Mouse (Mus musculus): ENCODE data around the gene Lama1. TPM values are rescaled to one million over a fixed set of nuclear protein-coding genes. Genes with fewer than 3 reads are reported as not detected.
A peak's percentile ranks its signal among the peaks of the same experiment; 100 is the strongest.

The Lama1 gene
- 1 to 10 TPM; 2.9 to 4.5 (median 3.6) TPM for total RNA-seq (2022)

- DNase-seq (ENCODE audit: low spot score in 2 of 2) = peak in 1 of 2 experiments; percentile 4
Measured at GRCm38 (mm10) chr17:67696694-67697386, at the start of gene Lama1. Gene Lama1 (plus strand): TSS chr17:67697259.

- peak in 1 of 2 experiments; percentile 19 for DNase-seq (ENCODE audit: low spot score in 2 of 2)
Measured at GRCm38 (mm10) chr17:67651506-67651905, 45.6 kb upstream of the Lama1 start.

- no peak for DNase-seq (ENCODE audit: low spot score in 2 of 2)
Measured at GRCm38 (mm10) chr17:67664299-67664698, 32.8 kb upstream of the Lama1 start.

GRCm38 (mm10) chr17:67666981-67667380 lies 30.1 kb upstream of the Lama1 start:
- DNase-seq (ENCODE audit: low spot score in 2 of 2) = no peak

GRCm38 (mm10) chr17:67667981-67668380 lies 29.1 kb upstream of the Lama1 start:
- DNase-seq (ENCODE audit: low spot score in 2 of 2) = peak; percentile 10 to 32

GRCm38 (mm10) chr17:67678576-67678975 lies 18.5 kb upstream of the Lama1 start:
- no peak for DNase-seq (ENCODE audit: low spot score in 2 of 2)

- no peak for DNase-seq (ENCODE audit: low spot score in 2 of 2)
Measured at GRCm38 (mm10) chr17:67681084-67681483, 16.0 kb upstream of the Lama1 start.

GRCm38 (mm10) chr17:67685022-67685743 lies 11.9 kb upstream of the Lama1 start:
- no peak for DNase-seq (ENCODE audit: low spot score in 2 of 2)

- no peak for DNase-seq (ENCODE audit: low spot score in 2 of 2)
Measured at GRCm38 (mm10) chr17:67687505-67687904, 9.6 kb upstream of the Lama1 start.

- DNase-seq (ENCODE audit: low spot score in 2 of 2) = no peak
Measured at GRCm38 (mm10) chr17:67690689-67691088, 6.4 kb upstream of the Lama1 start.

GRCm38 (mm10) chr17:67692651-67693050 lies 4.4 kb upstream of the Lama1 start:
- DNase-seq (ENCODE audit: low spot score in 2 of 2) = no peak

GRCm38 (mm10) chr17:67693861-67694260 lies 3.2 kb upstream of the Lama1 start:
- no peak for DNase-seq (ENCODE audit: low spot score in 2 of 2)

- no peak for DNase-seq (ENCODE audit: low spot score in 2 of 2)
Measured at GRCm38 (mm10) chr17:67697461-67697891, 417 bp downstream of the Lama1 start.

GRCm38 (mm10) chr17:67698301-67698700 lies 1.2 kb downstream of the Lama1 start:
- DNase-seq (ENCODE audit: low spot score in 2 of 2) = no peak

GRCm38 (mm10) chr17:67701761-67702160 lies 4.7 kb downstream of the Lama1 start:
- DNase-seq (ENCODE audit: low spot score in 2 of 2) = no peak

- DNase-seq (ENCODE audit: low spot score in 2 of 2) = no peak
Measured at GRCm38 (mm10) chr17:67702941-67703340, 5.9 kb downstream of the Lama1 start.

- no peak for DNase-seq (ENCODE audit: low spot score in 2 of 2)
Measured at GRCm38 (mm10) chr17:67705035-67705769, 8.1 kb downstream of the Lama1 start.

GRCm38 (mm10) chr17:67706372-67706771 lies 9.3 kb downstream of the Lama1 start:
- DNase-seq (ENCODE audit: low spot score in 2 of 2) = no peak

- no peak for DNase-seq (ENCODE audit: low spot score in 2 of 2)
Measured at GRCm38 (mm10) chr17:67707793-67708364, 10.8 kb downstream of the Lama1 start.

GRCm38 (mm10) chr17:67710377-67710781 lies 13.3 kb downstream of the Lama1 start:
- no peak for DNase-seq (ENCODE audit: low spot score in 2 of 2)

GRCm38 (mm10) chr17:67711361-67711760 lies 14.3 kb downstream of the Lama1 start:
- no peak for DNase-seq (ENCODE audit: low spot score in 2 of 2)

- DNase-seq (ENCODE audit: low spot score in 2 of 2) = no peak
Measured at GRCm38 (mm10) chr17:67712929-67713328, 15.9 kb downstream of the Lama1 start.

Data from left cerebral cortex, adult 8-10 months (tissue).